Mouse (Mus musculus): ENCODE results near the gene Rps3a1.
A peak's percentile ranks its signal among the peaks of the same experiment; 100 is the strongest.
"Not testable (repeated sequence)": the region's sequence is repeated elsewhere in the genome, so short reads cannot be mapped to it uniquely, and the experiment has no call there.

Gene Rps3a1

GRCm38 (mm10) chr3:86114659-86115338 lies 27.7 kb downstream of the Rps3a1 start:
- DNase-seq (ENCODE audit: low spot score): no peak

- no peak for DNase-seq (ENCODE audit: low spot score)
These were observed 29.7 kb downstream of the Rps3a1 start for GRCm38 (mm10) chr3:86112766-86113165.

DNA sequence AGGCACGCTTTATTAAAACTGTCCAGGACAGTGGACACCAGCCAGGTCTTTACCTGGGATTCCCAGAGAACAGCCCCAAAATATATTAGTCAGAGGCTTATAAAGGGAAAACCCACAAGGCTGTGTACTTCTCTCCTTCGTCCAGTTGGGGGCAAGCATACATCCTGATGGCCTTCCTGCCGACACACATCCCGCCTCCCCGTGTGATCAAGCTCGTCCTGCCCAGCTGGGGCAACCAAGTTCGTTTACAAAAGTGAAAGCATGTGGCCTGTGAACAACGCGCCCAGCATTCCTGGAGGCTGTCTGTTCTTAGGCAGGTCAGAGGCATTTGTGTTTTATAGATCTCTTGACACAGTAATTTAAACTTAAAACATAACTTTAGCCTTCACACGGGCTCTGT lies 32.4 kb downstream of the Rps3a1 start:
- DNase-seq (ENCODE audit: low spot score): peak; percentile 18

GRCm38 (mm10) chr3:86109099-86109498 lies 33.4 kb downstream of the Rps3a1 start:
- DNase-seq (ENCODE audit: low spot score): no peak

GRCm38 (mm10) chr3:86108576-86108975 lies 33.9 kb downstream of the Rps3a1 start:
- no peak for DNase-seq (ENCODE audit: low spot score)

DNA sequence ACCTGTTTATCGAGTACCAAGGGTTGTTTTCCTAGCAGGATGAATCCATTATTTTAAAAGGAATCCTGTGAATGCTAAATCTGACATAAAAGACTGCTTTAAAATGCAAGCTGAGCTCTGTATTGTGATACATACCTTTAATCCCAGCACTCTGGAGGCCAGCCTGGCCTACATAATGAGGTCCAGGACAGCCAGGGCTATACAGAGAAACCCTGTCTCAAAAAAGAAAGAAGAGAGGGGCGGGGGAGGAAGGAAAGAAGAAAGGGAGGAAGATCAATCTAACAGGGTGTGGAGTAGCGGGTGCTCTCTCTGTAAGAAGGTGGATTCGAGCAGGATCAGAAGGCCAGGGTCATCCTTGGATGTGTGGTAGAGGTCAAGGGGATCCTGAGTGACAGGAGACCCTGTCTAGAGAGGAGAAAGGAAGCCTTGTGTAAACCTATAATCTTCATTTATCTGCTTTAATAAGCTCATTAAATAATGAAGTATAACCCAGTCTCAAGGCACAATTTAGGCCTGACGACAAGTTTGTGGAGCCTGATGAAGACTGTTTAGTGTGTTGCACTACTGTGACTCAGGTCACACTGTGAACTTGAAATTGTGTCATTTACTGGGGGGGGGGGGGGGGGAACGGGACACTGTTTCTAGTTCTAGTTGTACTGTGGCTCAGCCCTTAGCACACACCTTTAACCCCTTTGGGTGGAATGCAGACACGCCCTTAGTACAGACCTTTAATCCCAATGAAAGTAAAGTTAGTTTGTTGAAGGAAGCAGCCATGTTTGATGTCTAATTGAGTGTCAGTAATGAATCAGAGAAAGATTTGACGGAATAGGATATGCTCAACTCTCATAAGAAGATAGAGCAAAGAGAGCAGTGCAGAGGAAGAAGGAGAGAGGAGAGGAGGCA lies 34.6 kb downstream of the Rps3a1 start:
- no peak for DNase-seq (ENCODE audit: low spot score)

DNA sequence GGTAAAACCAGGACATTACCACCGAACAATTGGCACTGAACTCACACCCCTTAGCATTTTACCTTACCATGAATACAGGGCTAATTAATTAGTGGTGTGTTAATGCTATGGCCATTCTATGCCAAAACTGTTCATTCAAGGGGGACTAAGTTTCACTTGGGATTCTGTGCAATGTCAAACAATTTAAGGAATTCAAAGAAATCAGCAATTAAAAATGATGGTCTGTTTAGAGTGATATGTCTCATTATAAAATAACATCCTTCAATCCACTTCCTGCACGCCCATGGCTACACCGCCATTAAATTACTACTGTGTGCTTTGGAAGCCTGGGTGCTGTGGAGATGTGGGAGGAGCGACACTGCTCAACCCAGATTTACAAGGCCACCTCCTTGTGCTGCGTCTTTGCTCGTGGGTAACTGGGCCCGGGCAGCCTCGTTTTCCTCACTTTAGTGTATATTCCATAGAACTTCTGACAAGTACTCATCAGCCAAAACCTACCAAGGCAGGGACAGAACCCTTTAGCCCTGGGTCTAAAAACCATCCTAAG lies 36.3 kb downstream of the Rps3a1 start:
- DNase-seq (ENCODE audit: low spot score): no peak

DNA sequence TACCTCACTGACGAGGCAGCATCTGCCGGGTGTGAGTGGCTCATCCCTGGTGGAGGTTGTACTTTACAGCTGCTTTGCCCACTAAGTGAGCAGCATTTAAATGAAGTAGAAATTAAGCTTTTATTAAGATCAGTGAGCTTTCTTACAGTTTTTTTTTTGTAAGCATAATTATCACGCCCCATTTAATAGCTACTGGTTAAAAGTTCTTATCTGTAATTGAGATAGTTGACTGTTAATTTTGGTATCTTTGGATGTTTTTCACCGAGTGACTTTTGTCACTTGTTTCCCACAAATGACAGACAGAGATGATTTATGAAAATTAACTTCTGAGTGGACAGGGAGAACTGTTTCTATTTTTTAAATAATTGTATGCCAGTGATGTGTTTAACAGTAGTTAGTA lies 37.6 kb downstream of the Rps3a1 start:
- no peak for DNase-seq (ENCODE audit: low spot score)

DNA sequence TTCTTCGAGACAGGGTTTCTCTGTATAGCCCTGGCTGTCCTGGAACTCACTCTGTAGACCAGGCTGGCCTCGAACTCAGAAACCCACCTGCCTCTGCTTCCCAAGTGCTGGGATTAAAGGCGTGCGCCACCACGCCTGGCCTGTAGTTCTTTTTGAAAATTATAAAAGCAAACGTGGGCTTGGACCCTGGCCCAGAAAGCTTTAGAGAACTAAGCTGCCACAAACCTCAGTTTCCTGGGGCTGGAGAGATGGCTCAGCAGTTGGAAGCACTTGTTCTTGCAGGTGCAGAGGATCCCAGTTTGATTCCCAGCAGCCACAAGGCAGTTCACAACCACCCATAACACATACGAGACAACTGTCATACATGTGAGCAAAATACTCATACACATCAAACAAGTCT lies 38.1 kb downstream of the Rps3a1 start:
- not testable (repeated sequence) for DNase-seq (ENCODE audit: low spot score)

- DNase-seq (ENCODE audit: low spot score): no peak
These were observed 38.8 kb downstream of the Rps3a1 start for GRCm38 (mm10) chr3:86103449-86104291.

- DNase-seq (ENCODE audit: low spot score): no peak
These were observed 40.5 kb downstream of the Rps3a1 start for GRCm38 (mm10) chr3:86101956-86102355.

DNA sequence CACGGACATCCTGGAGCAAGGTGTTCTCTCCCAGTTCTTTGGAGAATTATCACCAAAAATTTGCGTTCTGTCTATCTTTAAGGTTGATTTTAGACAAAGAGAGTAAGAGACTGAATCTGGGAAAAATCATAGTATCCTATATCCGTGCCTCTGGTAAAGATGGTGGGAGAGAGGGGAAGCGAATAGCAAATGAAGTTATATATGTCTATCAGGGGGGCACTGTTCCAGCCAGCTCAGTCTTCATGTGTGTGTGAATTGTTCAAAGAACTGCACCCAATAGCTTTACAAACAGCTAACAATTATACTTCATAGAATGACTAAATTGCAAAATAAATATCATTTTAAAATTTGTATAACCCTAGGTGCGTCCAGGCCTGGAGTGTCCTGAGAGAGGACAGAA lies 48.6 kb downstream of the Rps3a1 start:
- no peak for DNase-seq (ENCODE audit: low spot score)

DNA sequence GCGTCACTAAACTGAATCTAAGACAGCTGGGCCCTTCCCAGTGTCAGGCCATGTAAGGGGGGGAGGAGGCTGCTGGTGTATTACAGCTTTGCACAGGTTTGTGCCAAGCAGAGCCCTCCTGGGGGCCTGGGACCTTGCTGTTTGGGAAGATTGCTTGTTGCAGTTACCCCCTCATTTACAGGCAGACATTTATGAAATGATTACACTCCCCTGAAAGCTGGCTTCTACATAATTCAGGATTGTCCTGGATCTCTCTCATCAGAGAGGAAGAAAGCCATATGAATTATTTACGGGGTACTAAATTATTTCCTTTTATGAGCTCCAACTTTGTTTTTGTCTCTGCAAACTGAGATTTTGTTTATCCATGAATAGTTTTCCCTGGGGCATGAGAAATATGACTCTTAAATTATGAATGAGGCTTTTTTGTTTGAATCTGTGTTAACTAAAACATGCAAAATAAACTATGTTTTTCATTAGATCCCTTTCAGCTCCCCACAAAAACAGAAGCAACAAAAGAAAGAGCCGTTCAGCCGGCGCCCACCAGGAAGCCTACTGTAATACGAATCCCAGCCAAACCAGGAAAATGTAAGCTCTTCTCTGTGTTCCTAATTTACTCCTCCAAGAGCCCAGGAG lies 49.2 kb downstream of the Rps3a1 start:
- DNase-seq (ENCODE audit: low spot score): no peak
